Mouse (Mus musculus) ES-CJ7 (cell line): ENCODE data around the gene Tmem220.

Experiments used
- DNase-seq: peaks from one replicate; pipeline ENCODE4 v3.0.0; 2011; ENCODE audit warnings: low read depth, low spot score

Gene Tmem220

DNA sequence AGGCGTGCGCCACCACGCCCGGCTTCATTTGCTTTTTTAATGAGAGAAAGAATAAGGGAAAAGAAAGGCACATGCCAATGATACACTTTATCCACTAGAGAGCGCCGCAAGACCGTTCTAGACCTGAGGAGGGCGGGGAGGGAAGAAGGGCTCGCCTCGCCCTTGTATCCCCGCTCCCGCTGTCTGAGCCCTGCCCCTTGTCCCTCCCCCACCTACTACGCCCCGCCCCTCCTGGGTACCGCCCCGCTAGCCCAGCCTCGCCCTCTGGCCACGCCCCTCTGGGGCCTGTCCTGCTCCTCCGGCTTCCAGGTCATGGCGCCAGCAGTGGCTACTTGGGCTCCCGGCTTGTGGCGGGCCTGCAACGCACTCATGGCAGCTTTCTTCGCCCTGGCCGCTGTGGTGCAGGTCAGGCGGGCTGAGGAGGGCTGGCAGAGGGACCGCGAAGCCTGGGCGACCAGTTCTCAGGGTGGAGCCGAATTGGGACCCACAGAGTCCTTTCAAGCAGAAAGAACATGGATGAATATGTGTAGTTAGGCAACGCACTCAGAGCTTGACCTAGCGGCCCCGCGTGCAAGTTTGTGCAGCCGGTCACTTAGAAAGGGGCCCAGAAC, at the start of gene Tmem220:
TSS of gene Tmem220 (plus strand) at position 288 of the 611 bp plus-strand sequence.
- DNase-seq, result peak; percentile 98

DNA sequence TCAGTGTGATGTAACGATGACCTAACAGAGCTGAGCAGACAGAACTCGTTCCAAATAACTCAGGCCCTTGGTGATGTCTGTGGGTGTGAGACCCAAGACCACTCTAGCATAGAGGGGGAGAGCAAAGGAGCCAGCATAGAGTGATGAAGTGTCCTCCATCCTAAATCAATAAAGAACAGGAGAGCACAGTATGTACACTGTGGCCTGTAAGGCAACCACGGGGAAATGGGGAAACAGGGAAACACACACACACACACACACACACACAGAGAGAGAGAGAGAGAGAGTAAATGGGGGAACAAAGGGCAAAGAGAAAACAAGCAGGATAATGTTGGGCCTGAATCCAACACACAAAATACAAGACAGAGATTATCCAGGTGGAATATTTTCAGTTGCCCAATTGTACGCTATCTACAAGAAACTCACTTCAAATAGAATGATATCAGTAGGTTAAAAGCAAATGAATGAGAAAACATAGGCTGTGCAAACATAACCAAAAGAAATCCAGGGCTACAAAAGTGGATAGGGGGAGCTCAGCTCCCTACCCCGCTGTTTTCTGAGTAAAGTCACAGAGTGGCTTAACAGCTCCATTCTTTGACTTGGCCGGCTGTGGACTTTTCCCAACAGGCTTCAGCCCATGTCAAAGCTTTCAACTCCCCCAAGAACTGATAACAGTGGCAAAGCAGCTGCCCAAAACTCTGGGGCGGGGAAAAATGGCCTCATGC, 49.2 kb upstream of the Tmem220 start:
- no peak for DNase-seq

- DNase-seq, result peak; percentile 71
These were observed 43.4 kb upstream of the Tmem220 start for GRCm38 (mm10) chr11:66981336-66982115.

GRCm38 (mm10) chr11:66982794-66983193, 42.2 kb upstream of the Tmem220 start:
- peak; percentile 55 for DNase-seq

DNA sequence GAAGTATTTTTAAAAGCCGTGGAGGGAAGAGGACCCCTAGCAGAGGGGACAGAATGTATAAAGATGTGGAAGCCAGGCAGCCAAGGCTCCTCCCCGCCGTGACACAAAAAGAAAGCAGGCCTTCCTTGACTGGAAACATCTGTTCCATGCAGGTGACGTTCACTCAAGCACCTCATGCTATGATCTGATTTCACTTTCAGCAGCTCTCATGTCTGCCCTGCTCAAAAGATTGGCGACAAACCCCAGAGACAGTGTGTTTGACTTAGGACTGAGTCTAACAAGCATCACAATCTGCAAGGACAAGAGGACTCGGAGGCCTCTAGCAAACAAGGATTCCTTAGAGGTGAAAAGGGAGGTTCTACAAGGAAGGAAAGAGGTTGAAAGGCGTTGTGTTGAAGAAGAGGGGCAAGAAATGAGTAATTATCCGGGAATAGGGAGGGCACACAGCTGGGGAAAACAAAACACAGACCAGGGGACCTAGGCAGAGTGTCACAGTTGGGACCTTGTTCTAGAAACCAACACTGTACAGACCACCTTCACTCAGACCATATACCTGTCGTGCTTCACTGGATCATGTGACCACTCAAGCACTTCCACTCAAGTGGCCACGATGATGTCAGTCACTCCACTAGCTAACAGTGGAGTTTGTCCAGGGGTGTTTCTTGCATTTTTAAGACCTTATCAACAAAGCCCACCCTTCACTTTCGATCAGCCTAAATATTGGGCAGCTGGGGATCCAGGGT, 41.4 kb upstream of the Tmem220 start:
- no peak for DNase-seq

DNA sequence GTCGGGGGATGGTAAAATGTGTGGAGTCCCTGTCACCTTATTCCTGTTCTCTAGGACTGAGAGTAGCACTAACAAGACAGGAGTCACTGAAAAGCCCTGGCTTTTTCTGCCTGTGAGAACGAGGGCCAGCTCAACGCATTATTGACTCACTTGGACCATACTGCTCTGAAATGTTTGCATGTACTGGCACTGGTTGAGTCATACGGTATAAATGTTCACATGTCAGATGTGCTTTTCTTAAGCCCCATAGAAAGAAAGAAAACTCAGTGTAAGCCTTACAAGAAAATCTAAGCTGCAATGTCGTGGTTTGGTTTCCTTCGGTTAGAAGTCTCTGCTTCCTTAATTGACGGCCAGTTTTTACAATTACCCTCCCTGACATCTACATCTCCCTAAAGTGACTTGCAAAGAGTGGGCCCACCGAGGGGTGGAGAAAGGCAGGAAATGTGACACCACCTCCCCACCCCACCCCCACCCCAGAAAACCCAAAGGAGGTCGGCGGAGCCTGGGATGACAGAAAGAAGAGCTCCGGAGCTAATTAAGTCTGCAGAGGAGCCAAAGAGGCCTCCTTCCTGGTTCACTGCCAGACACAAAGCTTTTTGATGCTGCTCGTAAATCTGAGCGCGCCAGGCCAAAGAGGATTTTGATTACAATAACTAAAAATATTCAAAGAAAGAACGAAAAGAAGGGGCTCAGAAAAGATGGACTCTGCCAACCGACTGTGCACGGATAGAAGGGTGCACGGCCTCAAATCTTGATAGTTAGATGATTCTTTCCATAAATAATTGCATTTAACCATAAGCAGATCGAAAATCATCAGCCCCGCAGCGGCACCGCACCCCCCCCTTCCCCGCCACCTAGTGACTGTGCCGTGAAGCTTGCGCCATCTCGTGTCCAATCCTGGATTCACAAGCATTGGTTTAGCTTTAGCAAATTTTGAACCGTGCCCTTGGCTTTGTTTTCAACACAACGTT, 40.5 kb upstream of the Tmem220 start:
- DNase-seq, result peak; percentile 81

DNA sequence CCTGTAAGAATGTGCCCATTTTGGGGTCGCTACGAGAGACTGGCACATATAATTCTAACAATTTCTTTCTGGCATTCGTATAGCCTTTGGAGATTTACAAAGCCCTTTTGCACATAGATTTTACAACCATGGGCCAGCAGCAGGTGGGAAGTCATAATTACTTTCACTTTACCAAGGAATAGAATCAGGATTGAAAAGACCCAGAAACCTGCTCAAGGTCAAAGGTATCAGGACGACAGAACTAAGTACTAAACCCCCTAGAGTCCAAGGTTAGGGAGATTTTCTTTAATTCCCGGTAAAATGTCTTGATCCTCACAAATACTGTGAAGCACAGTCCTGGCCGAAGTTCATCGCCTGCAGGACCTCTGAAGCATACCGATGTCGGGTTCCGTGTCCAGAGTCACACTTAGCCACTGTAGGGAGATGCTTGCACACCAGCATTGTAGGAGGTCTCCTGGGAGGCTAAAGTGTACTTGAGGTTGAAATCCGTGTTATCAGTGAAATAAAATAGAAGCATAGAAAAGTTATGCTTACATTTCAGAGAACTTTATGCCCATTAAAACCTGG, 39.7 kb upstream of the Tmem220 start:
- no peak for DNase-seq

- DNase-seq, result no peak
These were observed 32.8 kb upstream of the Tmem220 start for GRCm38 (mm10) chr11:66992150-66992549.

DNA sequence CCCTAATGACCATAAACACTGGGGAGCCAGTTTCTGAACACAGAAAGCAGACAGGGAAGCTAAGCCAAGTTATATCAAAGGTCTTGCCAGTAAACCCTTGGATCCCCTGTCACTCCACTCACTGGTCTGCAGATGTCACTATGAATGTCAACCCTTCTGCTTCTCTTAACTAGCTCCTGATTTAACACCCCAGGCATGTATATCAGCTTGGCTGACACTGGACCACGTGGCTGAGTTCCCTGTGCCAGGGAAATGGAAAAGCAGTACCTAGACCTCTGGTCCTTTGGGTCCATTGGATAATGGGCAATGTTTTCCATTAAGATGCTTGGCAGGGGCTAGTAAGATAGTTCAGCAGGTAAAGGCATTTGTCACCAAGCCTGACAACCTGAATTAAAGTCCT, 31.3 kb upstream of the Tmem220 start:
- DNase-seq, result no peak

DNA sequence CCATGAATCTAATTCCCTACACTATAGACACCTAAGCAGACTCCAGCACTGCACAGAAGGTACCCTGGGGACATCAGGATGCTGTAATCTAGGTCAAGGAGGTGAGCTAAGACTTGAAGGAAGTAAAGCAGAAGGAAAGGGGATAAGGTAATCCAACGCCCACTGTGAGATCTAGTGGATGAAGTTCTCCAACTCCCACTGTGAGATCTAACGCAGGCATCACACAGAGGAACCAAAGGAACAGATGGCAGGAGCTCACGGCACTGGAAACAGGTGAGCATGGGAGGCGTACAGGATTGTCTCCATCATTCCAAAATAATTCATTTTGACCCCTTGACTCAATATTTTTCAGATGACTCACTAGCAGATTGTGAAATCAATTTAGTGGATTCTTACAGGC, 28.5 kb upstream of the Tmem220 start:
- DNase-seq, result no peak

DNA sequence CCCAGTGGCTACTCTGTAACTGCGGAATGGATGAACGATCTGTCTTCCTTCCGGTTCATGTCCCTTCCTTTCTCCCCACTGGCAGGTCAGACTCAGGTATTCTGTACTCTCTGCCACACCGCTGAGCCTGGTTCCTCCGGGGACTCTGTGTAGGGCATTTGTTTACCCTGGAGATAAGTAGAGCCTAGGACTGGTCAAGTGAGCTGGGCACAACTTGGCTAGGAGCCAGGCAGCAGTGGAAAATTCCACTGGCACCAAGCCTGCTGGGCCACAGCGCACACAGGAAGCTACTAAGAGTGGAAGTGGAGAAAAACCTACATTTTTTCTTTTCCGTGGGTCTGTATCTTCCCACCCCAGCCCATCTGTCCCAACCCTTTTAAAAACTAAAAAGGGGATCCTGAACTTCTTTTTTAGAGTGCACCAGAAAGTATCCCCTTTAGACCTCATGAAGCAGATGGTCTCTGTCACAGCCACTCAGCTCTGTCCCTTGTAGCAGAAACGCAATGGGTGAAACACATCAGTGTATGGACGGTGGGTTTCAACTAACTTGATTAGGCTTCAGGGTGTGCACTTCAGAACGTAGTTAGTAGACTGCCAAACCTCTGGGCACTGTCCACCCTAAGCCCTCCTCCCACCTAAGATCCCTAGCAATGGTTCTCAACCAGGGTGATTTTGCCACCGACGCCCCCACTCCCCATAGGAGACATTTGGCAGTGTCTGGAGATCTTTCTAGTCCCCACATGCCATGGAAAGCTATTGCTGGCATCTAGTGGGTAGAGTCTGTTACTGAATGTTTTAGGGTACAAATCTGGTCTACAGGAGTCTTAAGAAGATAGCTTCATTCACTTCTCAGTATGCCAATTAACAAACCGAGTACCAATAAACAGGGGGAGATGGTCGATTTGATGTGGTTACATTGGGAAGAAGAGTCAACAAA, 26.2 kb upstream of the Tmem220 start:
- no peak for DNase-seq

DNA sequence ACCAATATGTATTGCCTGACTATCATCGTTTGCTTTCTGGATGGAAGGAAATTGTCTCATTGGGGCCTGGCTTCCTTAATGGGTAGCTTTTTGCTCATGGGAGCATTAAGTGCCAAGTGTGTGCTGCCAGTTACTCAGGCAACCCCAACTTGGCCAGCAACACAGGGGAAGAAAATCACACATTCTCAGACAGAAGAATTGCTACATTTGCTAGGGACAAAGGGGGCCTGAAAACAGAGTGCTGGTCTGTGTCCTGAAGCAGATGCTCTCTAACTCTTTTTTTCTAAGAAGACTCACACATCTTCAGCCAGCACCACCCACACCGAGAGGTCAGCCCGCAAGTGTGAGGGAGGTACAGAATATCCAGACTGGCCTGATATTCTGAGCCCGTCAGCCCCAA, 24.3 kb upstream of the Tmem220 start:
- no peak for DNase-seq

DNA sequence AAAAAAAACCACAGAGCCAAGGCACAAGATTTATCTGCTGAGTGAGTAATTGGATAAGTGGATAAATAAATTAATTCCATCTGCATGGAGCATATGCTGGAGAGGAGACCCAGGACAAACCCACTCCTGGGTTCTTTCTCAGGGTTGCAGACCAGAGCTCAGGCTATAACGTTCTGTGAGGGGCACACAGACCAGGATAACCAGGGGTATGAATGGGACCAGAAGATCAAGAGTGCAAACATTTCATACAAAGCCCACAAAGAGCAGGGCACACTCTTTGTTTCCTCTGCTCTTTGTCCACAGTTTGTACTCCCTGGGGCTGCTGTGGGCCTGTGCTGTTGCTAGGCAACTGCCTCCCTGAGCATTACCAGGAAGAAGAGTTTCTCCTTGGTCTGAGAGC, 23.2 kb upstream of the Tmem220 start:
- no peak for DNase-seq

GRCm38 (mm10) chr11:67002911-67003310, 22.0 kb upstream of the Tmem220 start:
- no peak for DNase-seq

GRCm38 (mm10) chr11:67007961-67008360, 17.0 kb upstream of the Tmem220 start:
- no peak for DNase-seq

- DNase-seq, result no peak
These were observed 16.4 kb upstream of the Tmem220 start for GRCm38 (mm10) chr11:67008528-67008927.

- DNase-seq, result peak; percentile 71
These were observed 14.5 kb upstream of the Tmem220 start for GRCm38 (mm10) chr11:67010430-67010829.

DNA sequence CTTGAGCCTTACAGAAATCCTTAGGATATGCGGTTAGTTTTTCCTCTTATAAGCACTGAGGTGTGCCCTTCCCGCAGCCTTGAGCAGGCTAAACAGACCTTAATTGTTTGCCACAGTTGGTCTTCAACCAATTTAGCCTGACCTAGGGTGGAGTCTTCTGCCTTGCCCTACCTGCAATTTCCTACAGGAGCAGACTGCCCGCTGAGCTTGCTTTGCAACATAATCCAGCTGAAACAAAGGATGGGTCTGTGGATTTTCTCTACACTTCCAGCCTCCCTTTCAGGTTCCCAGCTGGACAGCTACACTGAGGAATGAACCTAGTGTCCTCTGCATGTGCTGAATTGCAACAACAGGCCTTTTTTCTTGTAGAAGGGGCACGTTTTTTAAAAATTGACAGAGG, 13.3 kb upstream of the Tmem220 start:
- peak; percentile 96 for DNase-seq
